Mouse (Mus musculus) kidney, postnatal 10 days (tissue): Measurements from ENCODE around the gene Nr1h3.

Source experiments
- DNase-seq: peaks from one replicate; pipeline ENCODE4 v3.0.0; 2021; ENCODE audit warnings: mixed read lengths

Gene Nr1h3

GRCm38 (mm10) chr2:91183711-91184405, 18.8 kb downstream of the Nr1h3 start, which contains the start of gene Madd:
Madd (minus strand) TSS chr2:91183837.
- peak; percentile 31 for DNase-seq

- peak; percentile 96 for DNase-seq
These were observed 19.5 kb downstream of the Nr1h3 start for GRCm38 (mm10) chr2:91183148-91183513.

GRCm38 (mm10) chr2:91182405-91183147, 20.1 kb downstream of the Nr1h3 start:
- peak; percentile 85 for DNase-seq

- DNase-seq, result no peak
These were observed 20.6 kb downstream of the Nr1h3 start for GRCm38 (mm10) chr2:91182016-91182404.

GRCm38 (mm10) chr2:91180706-91181105, 21.9 kb downstream of the Nr1h3 start:
- DNase-seq, result no peak

GRCm38 (mm10) chr2:91179825-91180224, 22.8 kb downstream of the Nr1h3 start:
- no peak for DNase-seq

GRCm38 (mm10) chr2:91176234-91176633, 26.4 kb downstream of the Nr1h3 start:
- no peak for DNase-seq

GRCm38 (mm10) chr2:91175490-91175889, 27.1 kb downstream of the Nr1h3 start:
- DNase-seq, result no peak

GRCm38 (mm10) chr2:91169587-91170322, 32.9 kb downstream of the Nr1h3 start:
- no peak for DNase-seq

- no peak for DNase-seq
These were observed 35.0 kb downstream of the Nr1h3 start for GRCm38 (mm10) chr2:91167629-91168028.

GRCm38 (mm10) chr2:91164991-91165390, 37.6 kb downstream of the Nr1h3 start:
- no peak for DNase-seq

GRCm38 (mm10) chr2:91163532-91163931, 39.1 kb downstream of the Nr1h3 start:
- DNase-seq, result no peak

- no peak for DNase-seq
These were observed 39.7 kb downstream of the Nr1h3 start for GRCm38 (mm10) chr2:91162952-91163351.

- no peak for DNase-seq
These were observed 42.0 kb downstream of the Nr1h3 start for GRCm38 (mm10) chr2:91160591-91160990.

GRCm38 (mm10) chr2:91157002-91157752, 45.5 kb downstream of the Nr1h3 start:
- DNase-seq, result no peak

GRCm38 (mm10) chr2:91154091-91154490, 48.5 kb downstream of the Nr1h3 start:
- no peak for DNase-seq

- DNase-seq, result no peak
These were observed 49.7 kb downstream of the Nr1h3 start for GRCm38 (mm10) chr2:91152885-91153377.

GRCm38 (mm10) chr2:91151331-91151730, 51.3 kb downstream of the Nr1h3 start:
- DNase-seq, result no peak

- DNase-seq, result no peak
These were observed 54.5 kb downstream of the Nr1h3 start for GRCm38 (mm10) chr2:91148101-91148500.

- DNase-seq, result no peak
These were observed 59.2 kb downstream of the Nr1h3 start for GRCm38 (mm10) chr2:91143401-91143800.

- no peak for DNase-seq
These were observed 59.7 kb downstream of the Nr1h3 start for GRCm38 (mm10) chr2:91142920-91143319.

GRCm38 (mm10) chr2:91139764-91140163, 62.9 kb downstream of the Nr1h3 start:
- no peak for DNase-seq

GRCm38 (mm10) chr2:91139311-91139710, 63.3 kb downstream of the Nr1h3 start:
- no peak for DNase-seq
